Mouse (Mus musculus): Measurements from ENCODE around the gene Naxd. TPM values are rescaled to one million over a fixed set of nuclear protein-coding genes. Genes with fewer than 3 reads are reported as not detected.

Gene Naxd
- 152 and 158 TPM in 2 replicates for polyA plus RNA-seq (2015; fragmentation: Nextera tagmentation; extraction: Ambion mirVana)

DNA sequence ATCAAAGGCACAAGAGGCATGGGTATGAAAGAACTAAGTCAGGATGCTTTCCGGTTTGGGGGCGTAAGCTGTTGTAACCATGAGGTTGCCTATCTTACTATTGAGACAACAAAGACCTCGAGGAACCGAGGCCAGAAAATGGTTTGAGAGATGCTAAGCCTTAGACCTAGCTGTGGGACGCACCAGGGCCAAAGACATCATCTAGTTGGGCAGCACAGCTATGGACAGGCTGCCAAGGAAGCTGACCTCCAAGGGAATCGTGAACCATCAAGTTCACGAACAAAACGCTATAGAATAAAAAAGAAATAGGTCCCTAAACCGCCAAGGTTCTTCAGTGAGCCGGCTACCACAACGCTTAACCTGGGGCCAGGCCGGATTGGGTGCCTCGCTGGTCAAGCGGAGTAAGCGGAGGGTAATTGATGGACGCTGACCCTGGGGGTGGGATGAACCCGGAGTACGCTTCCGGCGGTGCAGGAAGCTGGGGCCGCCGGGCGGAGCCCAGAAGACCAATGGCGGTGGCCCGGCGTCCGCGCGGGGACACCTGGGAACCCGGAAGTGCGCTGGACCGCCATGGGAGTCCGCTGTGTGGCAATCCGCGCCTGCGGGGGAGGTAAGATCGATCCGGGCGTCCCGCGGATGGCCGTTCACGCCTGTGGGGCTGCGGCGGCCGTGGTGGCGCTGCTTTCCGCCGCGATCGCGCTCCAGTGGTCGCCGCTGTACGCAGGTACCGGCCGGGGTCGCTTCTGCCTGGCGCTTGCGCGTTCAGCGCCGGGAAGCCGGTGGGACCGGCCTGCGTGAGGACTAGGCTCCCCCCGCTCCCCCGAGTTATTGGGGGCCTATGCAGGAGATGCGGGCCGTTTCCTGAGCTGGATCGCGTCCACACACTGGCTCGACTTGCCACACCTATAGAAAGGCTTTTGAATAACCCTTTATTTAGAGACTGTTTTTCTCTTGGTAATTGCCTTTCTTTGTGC, at the start of gene Naxd:
Naxd (plus strand) TSS at position 490 of the 974 bp plus-strand sequence.
- peak within 1 kb of the TSS; percentile 88 for H3K9ac ChIP-seq
- H3K4me3 ChIP-seq, result peak within 1 kb of the TSS; percentile 93
- H3K27me3 ChIP-seq, result peaks cover 14% of the 10 kb centered on the region
- H3K4me1 ChIP-seq, result peaks cover 27% of the 10 kb centered on the region
- peak within 1 kb of the TSS; percentile 82 for H3K27ac ChIP-seq
- ATAC-seq, result peak; percentile 99
- 3% methylated on average over 73 of the region's 73 CpGs for WGBS
- peak within 1 kb of the TSS; percentile 80 for H3K4me2 ChIP-seq
- no peaks in the 10 kb centered on the region for H3K9me3 ChIP-seq (replicated peaks)
- H3K36me3 ChIP-seq (ENCODE audit: poor library complexity, severe bottlenecking), result peaks cover 2% of the 10 kb centered on the region; the same call in 1 of the 2 replicates

DNA sequence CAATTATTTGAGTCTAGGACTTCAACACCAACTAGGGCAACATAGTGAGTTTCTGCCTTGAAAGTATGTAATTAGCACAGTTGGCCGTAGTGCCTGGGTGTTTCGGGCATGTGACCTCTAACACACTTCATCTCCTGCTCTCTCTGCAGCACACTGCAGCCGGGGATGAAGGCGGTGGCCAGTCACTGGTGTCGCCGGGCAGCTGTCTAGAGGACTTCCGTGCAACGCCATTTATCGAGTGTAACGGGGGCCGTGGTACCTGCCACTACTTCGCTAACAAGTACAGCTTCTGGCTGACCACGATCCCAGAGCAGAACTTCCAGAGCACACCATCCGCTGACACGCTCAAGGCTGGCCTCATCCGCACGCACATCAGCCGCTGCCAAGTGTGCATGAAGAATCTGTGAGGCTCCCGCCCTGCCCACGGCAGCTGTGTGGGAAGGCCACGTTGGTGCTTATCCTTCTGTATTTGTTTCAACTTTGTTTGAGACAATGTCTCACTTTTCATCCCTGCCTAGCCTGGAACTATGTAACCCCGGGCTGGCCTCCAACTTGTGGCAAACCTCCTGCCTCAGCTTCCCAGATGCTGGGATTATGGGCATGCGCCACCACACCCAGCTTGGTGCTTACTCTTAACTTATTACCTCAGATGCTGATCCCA, 49.3 kb upstream of the Naxd start:
- Histone ChIP-seq H3K4me3 (no peak overlapping the region), H3K9me3 (replicated peaks) (no peaks in the 10 kb centered on the region), H3K4me2 (no peak overlapping the region), H3K36me3 (ENCODE audit: poor library complexity, severe bottlenecking) (no peaks in the 10 kb centered on the region; the same call in none of the 2 replicates), H3K9ac (no peak overlapping the region), H3K27ac (no peak overlapping the region), H3K27me3 (no peaks in the 10 kb centered on the region), H3K4me1 (peaks cover 8% of the 10 kb centered on the region)
- ATAC-seq, result no peak
- WGBS, result 93% methylated on average over 23 of the region's 23 CpGs

DNA sequence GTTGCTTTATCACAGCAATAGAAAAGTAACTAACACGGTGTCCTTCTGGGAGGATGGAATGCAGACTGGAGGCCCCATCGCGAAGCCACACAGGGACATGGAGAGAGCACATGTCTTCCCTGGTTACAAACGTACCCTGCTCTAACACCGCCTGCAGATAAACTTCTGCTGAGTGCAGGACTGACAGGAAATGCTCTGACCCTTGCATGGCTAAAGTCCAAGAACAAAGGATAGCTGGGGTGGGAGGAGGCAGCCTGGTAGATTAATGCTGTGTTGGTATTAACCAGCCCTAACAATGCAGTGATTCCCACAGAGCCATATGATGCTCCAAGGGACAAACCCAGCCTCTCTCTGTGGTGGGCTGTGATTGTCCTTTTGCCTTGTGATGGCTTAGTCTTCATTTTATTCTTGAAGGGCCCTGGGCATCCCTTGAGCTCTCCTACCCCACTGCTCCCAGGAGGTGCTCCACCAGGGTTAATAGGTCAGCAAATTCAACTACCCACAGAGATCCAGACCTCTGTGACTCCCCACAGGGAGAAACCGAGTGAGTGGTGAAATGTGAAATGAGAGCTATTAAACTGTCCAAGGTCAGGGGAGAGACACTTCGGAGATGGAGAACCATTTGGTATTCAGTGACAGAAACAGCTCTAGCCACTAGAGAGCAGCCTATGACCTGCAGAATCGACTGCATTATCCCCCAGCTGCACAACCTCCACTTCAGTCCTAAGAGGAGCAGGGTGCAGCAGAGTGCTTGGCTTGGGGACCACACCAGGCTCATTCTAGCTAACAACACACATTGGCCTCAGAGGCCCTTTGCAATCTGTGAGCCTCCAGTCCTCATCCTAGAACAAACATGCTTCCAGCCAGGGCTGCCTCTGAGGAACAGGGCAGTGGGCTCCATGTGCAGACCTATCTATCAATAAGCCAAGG, 46.9 kb upstream of the Naxd start:
- no peaks in the 10 kb centered on the region for H3K9me3 ChIP-seq (replicated peaks)
- H3K27me3 ChIP-seq, result no peaks in the 10 kb centered on the region
- H3K9ac ChIP-seq, result no peak overlapping the region
- 38% methylated on average over 8 of the region's 8 CpGs for WGBS
- peaks cover 20% of the 10 kb centered on the region for H3K4me1 ChIP-seq
- no peak overlapping the region for H3K27ac ChIP-seq
- ATAC-seq, result no peak
- H3K4me3 ChIP-seq, result no peak overlapping the region
- H3K4me2 ChIP-seq, result no peak overlapping the region
- H3K36me3 ChIP-seq (ENCODE audit: poor library complexity, severe bottlenecking), result no peaks in the 10 kb centered on the region

DNA sequence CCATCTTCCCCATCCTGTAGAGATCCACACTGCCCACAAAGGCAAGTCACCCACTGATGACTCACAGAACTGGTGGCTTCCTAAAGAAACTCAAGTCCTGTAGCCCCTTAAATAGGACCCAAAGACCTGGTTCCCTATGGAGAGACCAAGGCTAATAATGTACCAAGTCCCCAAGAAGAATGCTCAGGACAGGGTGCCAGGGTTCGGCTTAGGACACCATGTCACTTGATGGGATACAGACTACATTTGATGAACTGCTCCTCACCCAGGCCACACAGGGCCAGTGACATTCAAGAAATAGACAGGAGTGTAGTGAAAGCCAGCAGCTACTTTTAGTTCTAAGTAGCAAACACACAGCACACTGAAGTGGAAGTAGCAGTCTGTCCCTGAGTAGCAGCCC, 45.2 kb upstream of the Naxd start:
- no peak overlapping the region for H3K9ac ChIP-seq
- no peaks in the 10 kb centered on the region for H3K27me3 ChIP-seq
- no peak overlapping the region for H3K4me3 ChIP-seq
- H3K36me3 ChIP-seq (ENCODE audit: poor library complexity, severe bottlenecking), result no peaks in the 10 kb centered on the region
- peaks cover 20% of the 10 kb centered on the region for H3K4me1 ChIP-seq
- H3K27ac ChIP-seq, result no peak overlapping the region
- no peak for ATAC-seq
- H3K9me3 ChIP-seq (replicated peaks), result no peaks in the 10 kb centered on the region
- no peak overlapping the region for H3K4me2 ChIP-seq
- WGBS, result 83% methylated on average over 1 of the region's 1 CpGs

DNA sequence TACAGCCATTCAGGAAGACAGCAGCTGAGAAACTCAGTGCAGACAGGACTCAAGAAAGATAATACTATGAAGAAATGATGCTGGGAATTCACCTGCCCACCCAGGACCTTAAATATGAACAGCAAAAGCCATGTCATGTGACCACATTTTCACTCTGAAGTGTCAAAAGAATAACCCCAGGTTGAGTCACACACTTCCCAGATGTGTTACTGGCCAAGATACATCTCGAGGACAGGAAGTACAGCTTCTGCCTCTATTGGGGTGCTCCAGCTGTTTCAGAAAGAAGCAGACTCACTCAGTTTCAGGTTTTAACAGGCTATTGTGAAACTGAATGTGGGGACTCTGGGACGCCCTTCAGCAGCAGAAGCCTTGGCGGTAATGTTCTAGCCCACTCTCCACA, 44.7 kb upstream of the Naxd start:
- H3K4me1 ChIP-seq, result peaks cover 20% of the 10 kb centered on the region
- peak overlapping the region; percentile 7; the same call in 1 of the 2 replicates for H3K9ac ChIP-seq
- H3K27me3 ChIP-seq, result no peaks in the 10 kb centered on the region
- no peaks in the 10 kb centered on the region for H3K9me3 ChIP-seq (replicated peaks)
- no peak overlapping the region for H3K4me3 ChIP-seq
- H3K36me3 ChIP-seq (ENCODE audit: poor library complexity, severe bottlenecking), result no peaks in the 10 kb centered on the region
- WGBS, result 41% methylated on average over 3 of the region's 3 CpGs
- no peak for ATAC-seq
- no peak overlapping the region for H3K27ac ChIP-seq
- no peak overlapping the region for H3K4me2 ChIP-seq

DNA sequence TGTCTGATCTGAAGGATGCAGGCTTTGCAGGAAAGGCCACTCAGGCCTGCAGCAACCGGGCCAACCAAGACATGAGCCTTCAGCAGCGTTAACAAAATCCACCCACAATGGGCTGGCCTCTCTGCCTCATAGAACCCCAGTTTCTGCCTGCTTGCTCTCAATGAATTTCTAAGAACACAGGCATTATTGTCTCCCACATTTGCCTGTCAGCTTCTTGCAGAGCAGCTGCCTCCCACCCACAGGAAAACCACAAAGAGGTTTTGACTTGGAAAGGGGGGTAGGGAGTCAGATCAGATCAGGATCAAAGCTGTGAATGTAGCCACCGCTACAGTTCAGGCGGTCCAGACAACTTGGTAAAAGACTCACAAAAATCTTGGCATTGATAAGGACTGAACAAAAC, 44.3 kb upstream of the Naxd start:
- H3K9me3 ChIP-seq (replicated peaks), result no peaks in the 10 kb centered on the region
- H3K27me3 ChIP-seq, result no peaks in the 10 kb centered on the region
- H3K4me3 ChIP-seq, result no peak overlapping the region
- H3K36me3 ChIP-seq (ENCODE audit: poor library complexity, severe bottlenecking), result no peaks in the 10 kb centered on the region
- ATAC-seq, result no peak
- H3K4me1 ChIP-seq, result peaks cover 20% of the 10 kb centered on the region
- H3K9ac ChIP-seq, result peak overlapping the region; percentile 7; the same call in 1 of the 2 replicates
- no peak overlapping the region for H3K4me2 ChIP-seq
- WGBS, result 12% methylated on average over 4 of the region's 4 CpGs
- H3K27ac ChIP-seq, result no peak overlapping the region

DNA sequence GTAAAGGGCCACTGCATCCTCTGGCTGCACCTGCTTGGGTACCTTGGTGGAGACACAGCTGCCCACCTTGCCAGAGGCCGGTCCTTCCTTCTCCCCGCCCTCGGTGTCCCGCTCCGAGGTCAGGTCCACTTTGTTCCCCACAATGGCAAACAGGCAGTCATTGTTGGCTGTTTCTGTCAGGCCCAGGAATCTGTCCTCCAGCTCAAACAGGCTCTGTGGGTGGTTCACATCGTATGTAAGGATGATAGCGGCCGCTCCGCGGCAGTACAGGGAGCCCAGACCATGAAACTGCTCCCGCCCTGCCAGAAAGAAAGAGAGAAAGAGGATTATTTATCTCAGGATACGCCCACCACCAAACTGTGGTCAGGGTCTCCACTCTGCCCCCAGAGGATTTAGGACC, 43.1 kb upstream of the Naxd start:
- Histone ChIP-seq H3K4me2 (no peak overlapping the region), H3K4me3 (no peak overlapping the region), H3K36me3 (ENCODE audit: poor library complexity, severe bottlenecking) (no peaks in the 10 kb centered on the region), H3K27ac (no peak overlapping the region), H3K27me3 (no peaks in the 10 kb centered on the region), H3K9me3 (replicated peaks) (no peaks in the 10 kb centered on the region), H3K9ac (no peak overlapping the region), H3K4me1 (peaks cover 20% of the 10 kb centered on the region)
- 27% methylated on average over 12 of the region's 12 CpGs for WGBS
- no peak for ATAC-seq

DNA sequence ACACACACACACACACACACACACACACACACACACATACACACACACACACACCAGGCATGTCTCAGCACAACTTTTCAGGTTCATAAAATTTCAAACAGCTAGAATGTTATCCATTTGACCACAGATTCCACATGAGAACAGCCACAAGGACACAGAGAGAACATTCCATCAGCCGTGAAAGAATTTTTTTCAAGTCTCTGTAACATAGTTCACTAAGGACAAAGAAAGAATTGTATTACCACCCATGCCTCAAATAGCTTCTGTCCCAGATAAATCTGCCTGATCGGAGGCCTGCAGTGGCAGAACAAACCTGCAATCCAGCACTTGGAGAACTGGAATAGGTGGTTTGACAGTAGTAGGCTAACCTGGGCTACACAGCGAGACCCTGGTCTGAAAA, 40.0 kb upstream of the Naxd start:
- no peaks in the 10 kb centered on the region for H3K9me3 ChIP-seq (replicated peaks)
- H3K36me3 ChIP-seq (ENCODE audit: poor library complexity, severe bottlenecking), result no peaks in the 10 kb centered on the region
- 79% methylated on average over 3 of the region's 3 CpGs for WGBS
- no peak overlapping the region for H3K9ac ChIP-seq
- no peak overlapping the region for H3K4me2 ChIP-seq
- ATAC-seq, result no peak
- no peak overlapping the region for H3K27ac ChIP-seq
- no peaks in the 10 kb centered on the region for H3K27me3 ChIP-seq
- peaks cover 19% of the 10 kb centered on the region for H3K4me1 ChIP-seq
- H3K4me3 ChIP-seq, result no peak overlapping the region

DNA sequence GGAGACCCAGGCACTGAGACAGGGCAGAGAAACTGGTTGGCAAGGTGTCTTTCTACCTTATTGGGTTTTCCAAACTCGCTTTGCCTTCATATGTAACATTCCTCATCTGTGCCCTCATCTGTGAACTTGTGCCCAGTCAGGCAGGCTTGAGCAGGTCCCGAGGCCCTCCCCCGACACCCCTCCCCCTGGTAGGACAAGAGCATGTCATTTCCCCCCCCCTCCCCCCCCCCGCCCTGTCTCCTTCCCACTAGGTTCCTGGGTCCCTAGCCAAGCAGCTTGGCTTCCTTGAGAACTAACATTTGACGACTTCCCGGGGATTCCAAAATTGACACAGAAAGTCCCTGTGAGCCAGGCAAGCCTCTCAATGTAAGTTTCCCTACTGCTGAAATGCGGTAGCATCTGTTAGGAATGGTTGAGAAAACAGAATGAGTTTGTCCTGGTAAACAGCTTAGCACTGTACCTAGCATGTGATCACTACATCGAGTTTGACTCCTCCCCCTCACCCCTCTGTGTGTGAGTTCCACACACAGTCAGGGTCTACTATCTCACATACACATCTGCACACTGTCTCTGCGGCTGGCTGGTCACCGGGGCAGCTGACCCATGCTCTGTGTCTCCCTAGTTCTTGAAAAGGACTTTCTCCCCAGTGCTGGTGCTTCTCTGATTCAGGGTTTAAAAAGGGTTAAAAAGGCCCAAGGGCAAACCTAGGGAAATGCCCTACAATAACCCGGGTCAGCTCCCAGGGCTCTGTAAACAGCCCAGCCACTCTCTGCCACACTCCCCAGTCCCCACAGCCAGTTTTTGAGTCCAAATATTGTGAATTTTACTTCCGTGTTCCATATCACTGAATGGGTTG, 39.1 kb upstream of the Naxd start:
- Histone ChIP-seq H3K4me1 (peaks cover 10% of the 10 kb centered on the region; the same call in 1 of the 2 replicates), H3K36me3 (ENCODE audit: poor library complexity, severe bottlenecking) (no peaks in the 10 kb centered on the region), H3K4me2 (no peak overlapping the region), H3K9me3 (replicated peaks) (no peaks in the 10 kb centered on the region), H3K27ac (no peak overlapping the region), H3K27me3 (no peaks in the 10 kb centered on the region), H3K9ac (no peak overlapping the region), H3K4me3 (no peak overlapping the region)
- ATAC-seq, result no peak
- 60% methylated on average over 12 of the region's 12 CpGs for WGBS

DNA sequence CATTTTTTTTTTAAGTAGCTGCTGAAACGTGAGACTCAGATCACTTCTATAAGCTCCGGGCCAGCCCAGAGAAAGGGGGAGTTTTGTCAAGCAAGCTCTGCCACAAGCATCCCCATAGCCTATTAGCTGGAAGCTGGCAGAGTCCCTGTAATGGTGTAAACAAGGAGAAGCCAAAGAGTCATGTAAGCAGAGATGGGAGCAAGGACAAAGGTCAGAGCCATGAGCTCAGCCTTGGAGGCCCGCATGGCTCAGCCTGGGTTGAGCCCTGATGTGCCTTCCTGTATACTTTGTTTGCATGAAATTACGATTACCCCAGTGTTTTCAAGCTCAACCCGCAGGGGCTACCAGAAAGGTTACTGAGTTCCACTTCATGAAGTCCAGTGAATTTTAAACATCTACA, 38.3 kb upstream of the Naxd start:
- no peaks in the 10 kb centered on the region for H3K36me3 ChIP-seq (ENCODE audit: poor library complexity, severe bottlenecking)
- 68% methylated on average over 5 of the region's 5 CpGs for WGBS
- no peaks in the 10 kb centered on the region for H3K27me3 ChIP-seq
- H3K4me2 ChIP-seq, result no peak overlapping the region
- H3K4me3 ChIP-seq, result no peak overlapping the region
- peaks cover 2% of the 10 kb centered on the region; the same call in 1 of the 2 replicates for H3K4me1 ChIP-seq
- H3K9me3 ChIP-seq (replicated peaks), result no peaks in the 10 kb centered on the region
- no peak overlapping the region for H3K27ac ChIP-seq
- ATAC-seq, result no peak
- no peak overlapping the region for H3K9ac ChIP-seq

DNA sequence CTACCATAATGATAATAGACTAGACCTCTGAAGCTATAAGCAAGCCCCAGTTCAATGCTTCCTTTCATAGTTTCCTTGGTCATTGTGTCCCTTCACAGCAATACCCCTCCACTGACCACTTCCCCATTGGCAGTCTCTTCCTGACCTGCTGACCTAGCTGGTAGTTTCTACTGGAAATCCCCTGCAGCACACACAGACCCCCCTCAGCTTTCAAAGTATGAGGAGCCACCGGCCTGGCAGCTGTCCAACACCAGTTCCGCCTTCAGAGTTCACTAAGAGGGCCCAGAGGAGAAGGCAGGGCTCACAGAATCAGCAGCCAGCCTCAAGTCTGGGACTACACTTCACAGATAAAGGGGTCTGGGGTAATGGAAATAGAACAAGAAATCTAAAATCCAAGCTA, 36.4 kb upstream of the Naxd start:
- H3K4me1 ChIP-seq, result no peaks in the 10 kb centered on the region
- H3K27ac ChIP-seq, result no peak overlapping the region
- no peaks in the 10 kb centered on the region for H3K9me3 ChIP-seq (replicated peaks)
- no peak for ATAC-seq
- H3K4me2 ChIP-seq, result no peak overlapping the region
- H3K9ac ChIP-seq, result no peak overlapping the region
- H3K36me3 ChIP-seq (ENCODE audit: poor library complexity, severe bottlenecking), result no peaks in the 10 kb centered on the region
- 42% methylated on average over 2 of the region's 2 CpGs for WGBS
- no peak overlapping the region for H3K4me3 ChIP-seq
- no peaks in the 10 kb centered on the region for H3K27me3 ChIP-seq
